Mouse (Mus musculus): ENCODE measurements around the gene Rai14. TPM values are rescaled to one million over a fixed set of nuclear protein-coding genes. Genes with fewer than 3 reads are reported as not detected.
A peak's percentile ranks its signal among the peaks of the same experiment; 100 is the strongest.
"Not testable (repeated sequence)": the region's sequence is repeated elsewhere in the genome, so short reads cannot be mapped to it uniquely, and the experiment has no call there.

The Rai14 gene
- polyA plus RNA-seq, 1 experiment: 18.9 TPM

- DNase-seq (ENCODE audit: low read depth): no peak
- TF ChIP-seq POLR2A (IDR thresholded peaks at IDR 0.05; ENCODE audit: borderline replicate concordance, extremely low read depth, insufficient read depth, insufficient read length, poor library complexity, severe bottlenecking): no peak
- no peak for TF ChIP-seq CTCF (IDR thresholded peaks at IDR 0.05; ENCODE audit: borderline replicate concordance, extremely low read depth, insufficient read depth, insufficient read length)
These were observed 152.1 kb downstream of the Rai14 start for GRCm38 (mm10) chr15:10562281-10562680.

- no peak for DNase-seq (ENCODE audit: low read depth)
- no peak for TF ChIP-seq POLR2A (IDR thresholded peaks at IDR 0.05; ENCODE audit: borderline replicate concordance, extremely low read depth, insufficient read depth, insufficient read length, poor library complexity, severe bottlenecking)
- no peak for TF ChIP-seq CTCF (IDR thresholded peaks at IDR 0.05; ENCODE audit: borderline replicate concordance, extremely low read depth, insufficient read depth, insufficient read length)
These were observed 154.4 kb downstream of the Rai14 start for GRCm38 (mm10) chr15:10560005-10560404.

- DNase-seq (ENCODE audit: low read depth): no peak
- TF ChIP-seq POLR2A (IDR thresholded peaks at IDR 0.05; ENCODE audit: borderline replicate concordance, extremely low read depth, insufficient read depth, insufficient read length, poor library complexity, severe bottlenecking): no peak
- no peak for TF ChIP-seq CTCF (IDR thresholded peaks at IDR 0.05; ENCODE audit: borderline replicate concordance, extremely low read depth, insufficient read depth, insufficient read length)
These were observed 156.0 kb downstream of the Rai14 start, which contains the start of gene Ttc23l for GRCm38 (mm10) chr15:10558465-10558864. Gene Ttc23l, minus strand, starts transcription at chr15:10558668.

- no peak for DNase-seq (ENCODE audit: low read depth)
These were observed 160.1 kb downstream of the Rai14 start for GRCm38 (mm10) chr15:10554336-10554735.

GRCm38 (mm10) chr15:10540271-10541088 lies 173.9 kb downstream of the Rai14 start:
- TF ChIP-seq CTCF (IDR thresholded peaks at IDR 0.05; ENCODE audit: borderline replicate concordance, extremely low read depth, insufficient read depth, insufficient read length): no peak
- TF ChIP-seq POLR2A (IDR thresholded peaks at IDR 0.05; ENCODE audit: borderline replicate concordance, extremely low read depth, insufficient read depth, insufficient read length, poor library complexity, severe bottlenecking): no peak
- peak; percentile 26 for DNase-seq (ENCODE audit: low read depth)

More at GRCm38 (mm10) chr15:10554336-10554735, 160.1 kb downstream of the Rai14 start:
- TF ChIP-seq POLR2A (IDR thresholded peaks at IDR 0.05; ENCODE audit: borderline replicate concordance, extremely low read depth, insufficient read depth, insufficient read length, poor library complexity, severe bottlenecking): no peak

- TF ChIP-seq POLR2A (IDR thresholded peaks at IDR 0.05; ENCODE audit: borderline replicate concordance, extremely low read depth, insufficient read depth, insufficient read length, poor library complexity, severe bottlenecking): no peak
- no peak for TF ChIP-seq CTCF (IDR thresholded peaks at IDR 0.05; ENCODE audit: borderline replicate concordance, extremely low read depth, insufficient read depth, insufficient read length)
These were observed 178.5 kb downstream of the Rai14 start for GRCm38 (mm10) chr15:10535969-10536368.

GRCm38 (mm10) chr15:10534591-10534990 lies 179.8 kb downstream of the Rai14 start:
- TF ChIP-seq CTCF (IDR thresholded peaks at IDR 0.05; ENCODE audit: borderline replicate concordance, extremely low read depth, insufficient read depth, insufficient read length): no peak
- no peak for TF ChIP-seq POLR2A (IDR thresholded peaks at IDR 0.05; ENCODE audit: borderline replicate concordance, extremely low read depth, insufficient read depth, insufficient read length, poor library complexity, severe bottlenecking)
- DNase-seq (ENCODE audit: low read depth): no peak

More at GRCm38 (mm10) chr15:10535969-10536368, 178.5 kb downstream of the Rai14 start:
- DNase-seq (ENCODE audit: low read depth): no peak

- DNase-seq (ENCODE audit: low read depth): not testable (repeated sequence)
These were observed 181.1 kb downstream of the Rai14 start for GRCm38 (mm10) chr15:10533361-10533760.

- TF ChIP-seq CTCF (IDR thresholded peaks at IDR 0.05; ENCODE audit: borderline replicate concordance, extremely low read depth, insufficient read depth, insufficient read length): no peak
- TF ChIP-seq POLR2A (IDR thresholded peaks at IDR 0.05; ENCODE audit: borderline replicate concordance, extremely low read depth, insufficient read depth, insufficient read length, poor library complexity, severe bottlenecking): no peak
- DNase-seq (ENCODE audit: low read depth): no peak
These were observed 183.1 kb downstream of the Rai14 start for GRCm38 (mm10) chr15:10531352-10531751.

GRCm38 (mm10) chr15:10525896-10526295 lies 188.5 kb downstream of the Rai14 start:
- TF ChIP-seq CTCF (IDR thresholded peaks at IDR 0.05; ENCODE audit: borderline replicate concordance, extremely low read depth, insufficient read depth, insufficient read length): no peak
- no peak for TF ChIP-seq POLR2A (IDR thresholded peaks at IDR 0.05; ENCODE audit: borderline replicate concordance, extremely low read depth, insufficient read depth, insufficient read length, poor library complexity, severe bottlenecking)
- DNase-seq (ENCODE audit: low read depth): no peak

Other genes with a start within 250 kb of the Rai14 start
- gene Dnajc21, start 244.1 kb downstream of the Rai14 start, polyA plus RNA-seq (2012; rRNA removed): 6.6 and 12.6 TPM in 2 replicates
- gene Brix1, start 228.7 kb downstream of the Rai14 start, polyA plus RNA-seq (2012; rRNA removed): 20.3 and 21.5 TPM in 2 replicates
- gene Rad1, start 228.6 kb downstream of the Rai14 start, polyA plus RNA-seq (2012; rRNA removed): 22.0 and 29.5 TPM in 2 replicates
- not detected in 2 replicates for gene Ttc23l, start 156.0 kb downstream of the Rai14 start, polyA plus RNA-seq (2012; rRNA removed)
- 0.92 and 3.6 TPM in 2 replicates for gene C1qtnf3, start 237.7 kb upstream of the Rai14 start, polyA plus RNA-seq (2012; rRNA removed)